Mouse (Mus musculus): ENCODE results near the gene Pla2g4a. TPM values are rescaled to one million over a fixed set of nuclear protein-coding genes. Genes with fewer than 3 reads are reported as not detected.

Gene Pla2g4a
- polyA plus RNA-seq, 1 experiment: 0.42 TPM

DNA sequence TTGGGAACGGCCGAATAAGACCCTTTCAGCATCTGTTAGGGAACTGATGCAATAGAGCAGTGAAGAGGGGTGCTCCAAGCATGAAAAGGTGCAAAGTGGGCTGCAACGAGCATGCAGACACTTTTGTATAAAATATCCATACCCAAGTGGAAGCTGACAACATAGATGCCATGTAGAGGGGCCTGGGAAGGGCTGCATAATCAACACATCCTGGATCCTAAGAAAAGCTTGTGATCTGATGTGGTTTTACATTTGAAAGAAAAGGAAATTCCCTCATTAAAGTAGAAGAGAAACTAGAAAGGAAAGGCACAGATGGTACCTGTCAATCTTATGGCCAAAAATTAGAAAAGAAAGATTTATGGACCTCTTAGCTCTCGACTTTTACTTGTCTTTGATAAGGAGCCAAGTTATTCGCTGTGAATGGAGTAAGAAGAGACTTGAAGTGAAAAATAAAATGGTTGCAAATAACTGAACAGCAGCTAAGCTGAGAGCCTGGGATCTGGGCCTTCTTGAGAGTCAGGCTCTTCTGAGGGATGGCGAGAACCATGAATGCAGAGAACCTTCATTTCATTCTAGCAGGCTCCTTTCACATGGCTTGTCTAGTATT, 78.6 kb downstream of the Pla2g4a start:
- Histone ChIP-seq H3K27ac (ENCODE audit: insufficient read depth, low read depth, low read length) (no peak overlapping the region), H3K36me3 (ENCODE audit: control insufficient read depth, insufficient read depth, low read length) (no peaks in the 10 kb centered on the region), H3K27me3 (ENCODE audit: control insufficient read depth, insufficient read depth, low read length) (no peaks in the 10 kb centered on the region), H3K4me3 (ENCODE audit: low read depth, low read length) (no peak overlapping the region), H3K4me1 (ENCODE audit: control insufficient read depth, insufficient read depth, insufficient read length, low read length) (no peaks in the 10 kb centered on the region)
- no peak for TF ChIP-seq POLR2A (IDR thresholded peaks at IDR 0.05; ENCODE audit: low read depth, low read length)
- no peak for TF ChIP-seq CTCF (IDR thresholded peaks at IDR 0.05; ENCODE audit: extremely low read depth, insufficient read length, insufficient replicate concordance, low read depth, low read length)
- WGBS: 75% methylated on average over 6 of the region's 6 CpGs

DNA sequence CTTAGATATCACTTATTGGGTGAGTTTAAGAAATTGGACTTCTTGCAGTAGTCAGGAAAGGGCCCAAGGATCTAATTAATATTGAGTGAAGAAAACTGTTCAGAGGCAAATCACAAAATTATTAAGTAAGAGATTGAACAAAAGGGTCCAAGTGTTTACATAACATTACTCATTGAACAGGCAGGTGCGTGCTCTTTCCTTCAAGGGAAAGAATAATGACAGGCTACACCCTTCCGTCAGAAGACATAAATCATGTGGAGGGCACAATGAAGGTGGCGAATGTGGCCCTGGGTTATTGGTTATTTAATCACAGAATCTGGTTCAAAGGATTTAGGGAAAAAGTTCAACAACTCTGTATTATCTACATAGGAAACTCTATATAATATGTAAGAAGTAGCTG, 82.9 kb downstream of the Pla2g4a start:
- Histone ChIP-seq H3K4me3 (ENCODE audit: low read depth, low read length) (no peak overlapping the region), H3K36me3 (ENCODE audit: control insufficient read depth, insufficient read depth, low read length) (no peaks in the 10 kb centered on the region), H3K4me1 (ENCODE audit: control insufficient read depth, insufficient read depth, insufficient read length, low read length) (no peaks in the 10 kb centered on the region), H3K27ac (ENCODE audit: insufficient read depth, low read depth, low read length) (no peak overlapping the region), H3K27me3 (ENCODE audit: control insufficient read depth, insufficient read depth, low read length) (no peaks in the 10 kb centered on the region)
- TF ChIP-seq POLR2A (IDR thresholded peaks at IDR 0.05; ENCODE audit: low read depth, low read length) (no peak), CTCF (IDR thresholded peaks at IDR 0.05; ENCODE audit: extremely low read depth, insufficient read length, insufficient replicate concordance, low read depth, low read length) (no peak)
- 71% methylated on average over 3 of the region's 3 CpGs for WGBS

DNA sequence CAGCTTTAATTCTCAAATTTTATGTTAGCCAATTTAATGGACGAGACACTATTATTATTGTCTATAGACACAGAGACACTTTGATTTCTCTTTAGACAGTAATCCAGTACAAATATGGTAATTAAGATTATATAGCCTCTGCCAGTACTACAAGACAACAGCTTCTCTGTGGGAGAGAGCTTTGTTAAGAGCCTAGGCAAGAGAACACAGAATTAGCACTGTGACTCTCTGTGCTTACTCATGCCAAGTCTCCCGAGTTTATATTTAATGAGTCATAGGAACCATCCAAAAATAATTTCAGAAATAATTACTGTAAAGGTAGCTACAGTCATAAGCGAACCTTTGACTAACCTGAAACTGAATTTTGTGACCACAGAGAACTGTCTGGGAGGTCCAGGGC, 84.6 kb downstream of the Pla2g4a start:
- H3K27ac ChIP-seq (ENCODE audit: insufficient read depth, low read depth, low read length): no peak overlapping the region
- H3K4me1 ChIP-seq (ENCODE audit: control insufficient read depth, insufficient read depth, insufficient read length, low read length): no peaks in the 10 kb centered on the region
- no peaks in the 10 kb centered on the region for H3K27me3 ChIP-seq (ENCODE audit: control insufficient read depth, insufficient read depth, low read length)
- no peak for TF ChIP-seq POLR2A (IDR thresholded peaks at IDR 0.05; ENCODE audit: low read depth, low read length)
- TF ChIP-seq CTCF (IDR thresholded peaks at IDR 0.05; ENCODE audit: extremely low read depth, insufficient read length, insufficient replicate concordance, low read depth, low read length): no peak
- no peak overlapping the region for H3K4me3 ChIP-seq (ENCODE audit: low read depth, low read length)
- H3K36me3 ChIP-seq (ENCODE audit: control insufficient read depth, insufficient read depth, low read length): no peaks in the 10 kb centered on the region
- WGBS: 74% methylated on average over 3 of the region's 3 CpGs

DNA sequence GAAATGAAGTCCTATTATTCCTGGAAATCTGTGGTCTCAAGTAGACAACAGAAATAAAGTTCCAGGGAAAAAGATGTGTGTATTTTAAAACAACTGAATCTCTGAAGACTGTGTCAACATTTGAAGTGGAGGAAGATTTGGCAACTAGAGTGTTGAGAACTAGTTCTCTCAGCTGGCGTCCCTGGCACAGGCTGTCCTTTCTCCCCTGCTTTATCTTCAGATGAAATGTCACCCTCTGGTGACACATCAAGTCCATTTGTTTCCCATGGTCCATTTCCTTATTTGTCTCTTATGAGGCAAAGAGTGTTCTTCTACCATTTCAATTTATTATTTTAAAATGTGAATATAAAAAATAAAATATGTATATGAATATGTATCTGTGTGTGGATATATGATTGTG, 89.5 kb downstream of the Pla2g4a start:
- H3K4me1 ChIP-seq (ENCODE audit: control insufficient read depth, insufficient read depth, insufficient read length, low read length): no peaks in the 10 kb centered on the region
- 74% methylated on average over 1 of the region's 1 CpGs for WGBS
- H3K27me3 ChIP-seq (ENCODE audit: control insufficient read depth, insufficient read depth, low read length): no peaks in the 10 kb centered on the region
- peaks cover 2% of the 10 kb centered on the region; the same call in 1 of the 2 replicates for H3K36me3 ChIP-seq (ENCODE audit: control insufficient read depth, insufficient read depth, low read length)
- H3K4me3 ChIP-seq (ENCODE audit: low read depth, low read length): no peak overlapping the region
- H3K27ac ChIP-seq (ENCODE audit: insufficient read depth, low read depth, low read length): no peak overlapping the region
- TF ChIP-seq CTCF (IDR thresholded peaks at IDR 0.05; ENCODE audit: extremely low read depth, insufficient read length, insufficient replicate concordance, low read depth, low read length) (no peak), POLR2A (IDR thresholded peaks at IDR 0.05; ENCODE audit: low read depth, low read length) (no peak)

DNA sequence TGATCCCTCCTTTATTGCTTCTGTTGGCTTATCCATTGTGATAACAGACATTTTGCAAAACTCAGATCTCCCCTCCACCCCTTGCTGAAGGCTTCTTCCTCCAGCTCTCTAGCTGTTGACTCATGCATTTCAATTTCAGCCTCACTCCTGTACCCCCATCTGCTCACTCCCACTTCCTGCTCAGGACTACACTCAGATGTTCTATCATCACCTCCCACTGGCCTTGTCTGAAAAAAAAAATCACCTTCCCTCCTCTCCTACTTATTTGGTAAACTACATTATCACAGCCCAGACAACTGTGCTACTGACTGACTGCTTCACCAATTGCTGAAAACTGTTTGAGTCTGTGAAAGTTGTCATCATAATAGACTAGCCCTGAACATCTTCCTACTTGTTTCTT, 93.8 kb downstream of the Pla2g4a start:
- TF ChIP-seq POLR2A (IDR thresholded peaks at IDR 0.05; ENCODE audit: low read depth, low read length) (no peak), CTCF (IDR thresholded peaks at IDR 0.05; ENCODE audit: extremely low read depth, insufficient read length, insufficient replicate concordance, low read depth, low read length) (no peak)
- H3K27me3 ChIP-seq (ENCODE audit: control insufficient read depth, insufficient read depth, low read length): no peaks in the 10 kb centered on the region
- no peak overlapping the region for H3K4me3 ChIP-seq (ENCODE audit: low read depth, low read length)
- H3K4me1 ChIP-seq (ENCODE audit: control insufficient read depth, insufficient read depth, insufficient read length, low read length): no peaks in the 10 kb centered on the region
- H3K27ac ChIP-seq (ENCODE audit: insufficient read depth, low read depth, low read length): no peak overlapping the region
- H3K36me3 ChIP-seq (ENCODE audit: control insufficient read depth, insufficient read depth, low read length): peaks cover 2% of the 10 kb centered on the region; the same call in 1 of the 2 replicates

DNA sequence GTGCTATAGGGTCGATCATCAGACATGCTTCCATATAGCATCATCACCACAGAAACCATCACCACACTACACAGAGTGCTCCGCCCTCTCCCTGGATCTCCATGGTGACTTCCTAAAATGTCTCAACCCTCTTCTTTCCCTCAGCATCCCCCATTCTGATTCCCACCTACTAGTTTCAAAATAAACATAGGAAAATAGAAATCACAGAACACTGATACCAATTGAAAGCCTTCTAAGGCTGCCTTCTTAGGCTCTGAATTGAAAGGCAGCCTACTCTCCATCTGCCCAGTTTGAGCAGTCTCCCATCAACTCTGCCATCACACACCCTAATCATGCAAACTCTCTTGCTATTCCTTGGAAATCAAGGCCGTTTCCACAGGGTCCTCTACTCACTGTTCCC, 94.9 kb downstream of the Pla2g4a start:
- 95% methylated on average over 3 of the region's 3 CpGs for WGBS
- no peaks in the 10 kb centered on the region for H3K4me1 ChIP-seq (ENCODE audit: control insufficient read depth, insufficient read depth, insufficient read length, low read length)
- TF ChIP-seq CTCF (IDR thresholded peaks at IDR 0.05; ENCODE audit: extremely low read depth, insufficient read length, insufficient replicate concordance, low read depth, low read length): no peak
- no peak for TF ChIP-seq POLR2A (IDR thresholded peaks at IDR 0.05; ENCODE audit: low read depth, low read length)
- peaks cover under 1% of the 10 kb centered on the region; the same call in 1 of the 2 replicates for H3K36me3 ChIP-seq (ENCODE audit: control insufficient read depth, insufficient read depth, low read length)
- no peak overlapping the region for H3K27ac ChIP-seq (ENCODE audit: insufficient read depth, low read depth, low read length)
- no peak overlapping the region for H3K4me3 ChIP-seq (ENCODE audit: low read depth, low read length)
- no peaks in the 10 kb centered on the region for H3K27me3 ChIP-seq (ENCODE audit: control insufficient read depth, insufficient read depth, low read length)

DNA sequence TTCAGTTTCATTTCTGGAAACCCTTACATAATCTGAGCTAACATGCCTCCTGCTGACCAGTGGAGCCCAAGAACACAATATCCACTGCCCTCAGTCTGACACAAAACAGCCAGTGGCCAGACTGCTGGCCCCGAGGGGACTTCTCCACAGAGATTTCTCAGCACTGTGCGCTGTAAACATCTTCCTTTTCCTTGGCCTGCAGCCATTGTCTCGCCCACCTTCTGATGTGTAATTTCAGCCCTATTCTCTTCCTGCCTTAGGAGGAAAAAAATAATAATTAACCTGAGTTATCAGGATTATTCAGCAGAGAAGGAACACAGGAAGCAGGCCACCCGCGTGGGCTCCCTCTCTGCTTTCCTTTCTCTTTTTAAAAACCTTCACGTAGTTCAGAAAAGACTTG, 98.3 kb downstream of the Pla2g4a start:
- no peaks in the 10 kb centered on the region for H3K4me1 ChIP-seq (ENCODE audit: control insufficient read depth, insufficient read depth, insufficient read length, low read length)
- no peak overlapping the region for H3K27ac ChIP-seq (ENCODE audit: insufficient read depth, low read depth, low read length)
- H3K4me3 ChIP-seq (ENCODE audit: low read depth, low read length): no peak overlapping the region
- H3K27me3 ChIP-seq (ENCODE audit: control insufficient read depth, insufficient read depth, low read length): no peaks in the 10 kb centered on the region
- TF ChIP-seq CTCF (IDR thresholded peaks at IDR 0.05; ENCODE audit: extremely low read depth, insufficient read length, insufficient replicate concordance, low read depth, low read length): no peak
- TF ChIP-seq POLR2A (IDR thresholded peaks at IDR 0.05; ENCODE audit: low read depth, low read length): no peak
- no peaks in the 10 kb centered on the region for H3K36me3 ChIP-seq (ENCODE audit: control insufficient read depth, insufficient read depth, low read length)
- 10% methylated on average over 6 of the region's 6 CpGs for WGBS
